Mouse (Mus musculus) heart, embryonic 11.5 days (tissue): Measurements from ENCODE around the gene Slc25a30. TPM values are rescaled to one million over a fixed set of nuclear protein-coding genes. Genes with fewer than 3 reads are reported as not detected.

Source experiments
- ATAC-seq: fragments of 200-750 bp; cut with Nextera tagmentation; replicated peaks from 2 replicates; pipeline ENCODE4 v1.8.0; 2017; ENCODE audit warnings: moderate library complexity; ENCODE audit not compliant: insufficient number of reproducible peaks, low FRiP score, low TSS enrichment
- H3K27ac ChIP-seq: fragments of 300-500 bp; sonication (generic); 2 replicates; pipeline ENCODE4 v1.5.1; 2014; ENCODE audit warnings: mild to moderate bottlenecking, low read depth, low read length
- H3K27me3 ChIP-seq: fragments of 300-500 bp; sonication (generic); 2 replicates; pipeline ENCODE4 v1.6.1; 2014; ENCODE audit warnings: mild to moderate bottlenecking, low read length, mixed read lengths; ENCODE audit not compliant: control insufficient read depth, insufficient read depth
- H3K36me3 ChIP-seq: fragments of 300-500 bp; sonication (generic); 2 replicates; pipeline ENCODE4 v1.6.1; 2014; ENCODE audit warnings: mild to moderate bottlenecking, low read length, moderate library complexity, mixed read lengths; ENCODE audit not compliant: control insufficient read depth, insufficient read depth
- H3K4me1 ChIP-seq: fragments of 300-500 bp; sonication (generic); 2 replicates; pipeline ENCODE4 v1.6.1; 2014; ENCODE audit warnings: low read length; ENCODE audit not compliant: control insufficient read depth, insufficient read depth
- H3K4me2 ChIP-seq: fragments of 300-500 bp; sonication (generic); 2 replicates; pipeline ENCODE4 v1.6.1; 2014; ENCODE audit warnings: mild to moderate bottlenecking, moderate library complexity
- H3K4me3 ChIP-seq: fragments of 300-500 bp; sonication (generic); 2 replicates; pipeline ENCODE4 v1.5.1; 2014; ENCODE audit warnings: low read depth, low read length
- H3K9ac ChIP-seq: fragments of 300-500 bp; sonication (generic); 2 replicates; pipeline ENCODE4 v1.6.1; 2014; ENCODE audit warnings: mild to moderate bottlenecking, low read depth, low read length, moderate library complexity
- H3K9me3 ChIP-seq: fragments of 300-500 bp; sonication (generic); replicated peaks from 2 replicates; pipeline ENCODE4 v1.6.1; 2016; ENCODE audit warnings: low read length; ENCODE audit not compliant: control insufficient read depth
- WGBS: fragments of 180-500 bp; shearing (Covaris S2); extraction: QIAGEN DNeasy Blood & Tissue Kit; methylation state at CpG from one replicate; pipeline ENCODE4 v1.1.7; 2014; ENCODE audit not compliant: insufficient replicate concordance; 5-methylcytosine and 5-hydroxymethylcytosine counted together
- polyA plus RNA-seq: library from polyadenylated mRNA; unstranded; fragments of >200 nt; fragmentation: Nextera tagmentation; extraction: Ambion mirVana; gene quantifications from 2 replicates; pipeline ENCODE4 v1.2.1, GENCODE M21; 2014

Gene Slc25a30
- polyA plus RNA-seq, 1 experiment from 2014 or later = 7.2 TPM

- Histone ChIP-seq H3K9ac (no peak overlapping the region), H3K9me3 (no peaks in the 10 kb centered on the region), H3K4me2 (no peak overlapping the region), H3K27ac (no peak overlapping the region), H3K27me3 (no peaks in the 10 kb centered on the region), H3K4me1 (peaks cover 14% of the 10 kb centered on the region), H3K4me3 (no peak overlapping the region), H3K36me3 (0 out of 2 replicates have a peak, but pooled peaks cover 6% of the 10 kb centered on the region)
- no peak for ATAC-seq
- WGBS = 88% methylated on average over 2 of the region's 2 CpGs
Observed at GRCm38 (mm10) chr14:75747960-75748359, 38.9 kb downstream of the Slc25a30 start.

GRCm38 (mm10) chr14:75741904-75742303 lies 44.9 kb downstream of the Slc25a30 start:
- peaks cover 13% of the 10 kb centered on the region; the same call in 1 of the 2 replicates for H3K36me3 ChIP-seq
- H3K27ac ChIP-seq = no peak overlapping the region
- WGBS = 71% methylated on average over 3 of the region's 3 CpGs
- H3K4me3 ChIP-seq = no peak overlapping the region
- H3K4me2 ChIP-seq = no peak overlapping the region
- H3K9ac ChIP-seq = no peak overlapping the region
- H3K4me1 ChIP-seq = no peaks in the 10 kb centered on the region
- no peak for ATAC-seq
- no peaks in the 10 kb centered on the region for H3K27me3 ChIP-seq
- no peaks in the 10 kb centered on the region for H3K9me3 ChIP-seq

GRCm38 (mm10) chr14:75735597-75735996 lies 51.2 kb downstream of the Slc25a30 start:
- Histone ChIP-seq H3K4me3 (no peak overlapping the region), H3K4me2 (no peak overlapping the region), H3K27ac (no peak overlapping the region), H3K4me1 (no peaks in the 10 kb centered on the region), H3K9ac (no peak overlapping the region), H3K36me3 (peaks cover 29% of the 10 kb centered on the region), H3K9me3 (no peaks in the 10 kb centered on the region), H3K27me3 (no peaks in the 10 kb centered on the region)
- ATAC-seq = no peak
- WGBS = 89% methylated on average over 3 of the region's 3 CpGs

- Histone ChIP-seq H3K27me3 (no peaks in the 10 kb centered on the region), H3K4me1 (no peaks in the 10 kb centered on the region), H3K9ac (no peak overlapping the region), H3K4me2 (no peak overlapping the region), H3K9me3 (no peaks in the 10 kb centered on the region), H3K36me3 (peaks cover 28% of the 10 kb centered on the region), H3K4me3 (no peak overlapping the region), H3K27ac (no peak overlapping the region)
- no peak for ATAC-seq
- WGBS = 83% methylated on average over 7 of the region's 7 CpGs
Observed at GRCm38 (mm10) chr14:75732631-75733030, 54.2 kb downstream of the Slc25a30 start.

GRCm38 (mm10) chr14:75731361-75731760 lies 55.5 kb downstream of the Slc25a30 start:
- H3K9me3 ChIP-seq = no peaks in the 10 kb centered on the region
- no peaks in the 10 kb centered on the region for H3K4me1 ChIP-seq
- H3K4me2 ChIP-seq = no peak overlapping the region
- WGBS = 74% methylated on average over 2 of the region's 2 CpGs
- no peak overlapping the region for H3K4me3 ChIP-seq
- H3K36me3 ChIP-seq = peaks cover 24% of the 10 kb centered on the region
- no peak for ATAC-seq
- H3K27ac ChIP-seq = no peak overlapping the region
- no peaks in the 10 kb centered on the region for H3K27me3 ChIP-seq
- H3K9ac ChIP-seq = no peak overlapping the region

GRCm38 (mm10) chr14:75728111-75728510 lies 58.7 kb downstream of the Slc25a30 start:
- H3K4me2 ChIP-seq = no peak overlapping the region
- WGBS = 92% methylated on average over 5 of the region's 5 CpGs
- no peak for ATAC-seq
- peaks cover 18% of the 10 kb centered on the region for H3K36me3 ChIP-seq
- no peaks in the 10 kb centered on the region for H3K27me3 ChIP-seq
- no peak overlapping the region for H3K4me3 ChIP-seq
- no peak overlapping the region for H3K9ac ChIP-seq
- no peaks in the 10 kb centered on the region for H3K4me1 ChIP-seq
- H3K27ac ChIP-seq = no peak overlapping the region
- no peaks in the 10 kb centered on the region for H3K9me3 ChIP-seq

- H3K9ac ChIP-seq = no peak overlapping the region
- H3K4me2 ChIP-seq = no peak overlapping the region
- H3K9me3 ChIP-seq = no peaks in the 10 kb centered on the region
- H3K27me3 ChIP-seq = no peaks in the 10 kb centered on the region
- no peak overlapping the region for H3K27ac ChIP-seq
- no peaks in the 10 kb centered on the region for H3K4me1 ChIP-seq
- no peak overlapping the region for H3K4me3 ChIP-seq
- WGBS = 78% methylated on average over 4 of the region's 4 CpGs
- 0 out of 2 replicates have a peak, but pooled peaks have one; percentile 57 for ATAC-seq
- H3K36me3 ChIP-seq = peaks cover 17% of the 10 kb centered on the region
Observed at GRCm38 (mm10) chr14:75727046-75727445, 59.8 kb downstream of the Slc25a30 start.

GRCm38 (mm10) chr14:75722816-75723215 lies 64.0 kb downstream of the Slc25a30 start:
- Histone ChIP-seq H3K4me3 (no peak overlapping the region), H3K36me3 (peaks cover 13% of the 10 kb centered on the region), H3K27me3 (no peaks in the 10 kb centered on the region), H3K9ac (no peak overlapping the region), H3K4me1 (no peaks in the 10 kb centered on the region), H3K27ac (no peak overlapping the region), H3K9me3 (no peaks in the 10 kb centered on the region), H3K4me2 (no peak overlapping the region)
- 95% methylated on average over 2 of the region's 2 CpGs for WGBS
- no peak for ATAC-seq

GRCm38 (mm10) chr14:75721977-75722563 lies 64.8 kb downstream of the Slc25a30 start:
- 55% methylated on average over 12 of the region's 12 CpGs for WGBS
- H3K4me2 ChIP-seq = no peak overlapping the region
- no peaks in the 10 kb centered on the region for H3K4me1 ChIP-seq
- H3K36me3 ChIP-seq = peaks cover 12% of the 10 kb centered on the region
- no peaks in the 10 kb centered on the region for H3K9me3 ChIP-seq
- no peak overlapping the region for H3K4me3 ChIP-seq
- H3K27ac ChIP-seq = no peak overlapping the region
- no peaks in the 10 kb centered on the region for H3K27me3 ChIP-seq
- no peak for ATAC-seq
- no peak overlapping the region for H3K9ac ChIP-seq
